Mouse (Mus musculus) mouse trophoblast stem cell (cell line): ENCODE measurements at regions not wholly inside any gene's neighbourhood (a gene's known extent, or its start where the extent isn't known, plus 50 kb on each side); places are given as distances from the start of the nearest gene placed in this dataset.

Source experiments
- in situ Hi-C, 2 experiments: fragments of 300-500 bp; cut with MseI, MboI; formaldehyde crosslinking; loops; 2 replicates in 1 of 2; 3 replicates in 1 of 2; pipeline ENCODE4 v1.15.1; 2025

DNA sequence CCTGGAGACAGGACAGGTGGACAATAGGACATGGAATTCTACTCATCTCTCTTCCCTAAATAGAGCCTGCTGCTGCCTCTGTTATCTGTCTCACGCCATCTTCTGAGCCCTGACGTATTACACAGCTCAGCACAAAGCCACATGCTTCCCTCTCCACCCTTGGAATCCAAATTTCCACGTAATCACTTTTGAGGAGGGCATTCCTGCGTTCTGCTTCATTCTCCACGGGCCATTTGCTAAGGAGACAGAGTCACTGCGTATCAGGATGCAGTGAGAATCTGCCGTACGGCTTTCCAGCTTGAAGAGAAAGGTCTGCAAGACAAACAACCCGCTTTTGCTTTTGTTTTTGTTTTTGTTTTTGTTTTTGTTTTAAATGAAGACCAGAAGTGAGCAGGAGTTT, 53.5 kb upstream of the Arid1b start:
- in situ Hi-C loops, result no loop called here

DNA sequence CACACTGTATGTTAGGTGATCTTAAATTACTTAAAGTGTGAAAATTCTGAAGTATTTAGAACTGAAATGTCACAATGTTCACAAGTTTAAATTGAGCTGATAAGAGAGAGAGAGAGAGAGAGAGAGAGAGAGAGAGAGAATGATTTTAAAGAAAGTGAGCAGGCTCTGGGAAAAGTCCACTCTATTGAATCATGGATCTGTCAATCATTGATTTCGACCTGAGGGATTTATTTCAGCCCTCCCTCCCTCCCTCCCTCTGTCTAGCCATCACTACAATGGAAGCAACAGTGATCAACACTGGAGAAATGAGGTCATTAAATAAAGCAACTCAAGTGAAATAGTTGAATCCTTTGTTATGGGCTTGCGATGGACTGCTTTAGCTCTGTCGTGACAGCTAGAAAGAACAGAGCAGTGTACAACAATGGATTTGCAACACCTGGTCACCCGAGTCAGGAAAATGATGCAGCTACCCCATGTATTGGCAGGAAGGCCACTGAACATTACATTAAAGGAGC, 52.8 kb upstream of the Arid1b start:
- in situ Hi-C loops, result no loop called here

DNA sequence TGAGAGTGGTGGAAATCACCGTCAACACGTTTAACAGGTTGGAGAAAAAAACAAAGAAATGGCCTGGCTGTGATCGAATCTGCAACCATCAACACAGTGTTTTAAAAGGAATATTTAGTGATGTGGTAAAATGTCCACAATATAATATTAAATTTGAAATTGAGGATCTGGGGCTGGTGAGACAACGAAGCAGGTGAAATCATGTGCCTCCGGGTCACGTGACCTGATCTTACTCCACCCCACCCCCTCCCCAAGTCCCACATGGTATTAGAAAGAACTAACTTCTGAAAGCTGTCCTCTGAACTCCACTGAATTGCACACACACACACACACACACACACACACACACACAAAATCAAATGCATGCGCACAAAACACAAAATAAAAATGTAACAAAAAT, 51.3 kb upstream of the Arid1b start:
- in situ Hi-C loops, result no loop called here
